Mouse (Mus musculus) intestine, postnatal 0 days (tissue): ENCODE measurements around the gene Msi2. TPM values are rescaled to one million over a fixed set of nuclear protein-coding genes. Genes with fewer than 3 reads are reported as not detected.

Experiments
- ATAC-seq: fragments of 200-750 bp; cut with Nextera tagmentation; 2 replicates; pipeline ENCODE4 v1.8.0; 2017; ENCODE audit warnings: mild to moderate bottlenecking, moderate TSS enrichment, moderate library complexity
- H3K27ac ChIP-seq: fragments of 300-500 bp; sonication (generic); 2 replicates; pipeline ENCODE4 v1.5.1; 2014; ENCODE audit warnings: mild to moderate bottlenecking, low read depth, low read length, moderate library complexity
- H3K27me3 ChIP-seq: fragments of 300-500 bp; sonication (generic); replicated peaks from 2 replicates; pipeline ENCODE4 v1.6.1; 2014; ENCODE audit warnings: low read length, mixed read lengths; ENCODE audit not compliant: control insufficient read depth, insufficient read depth
- H3K36me3 ChIP-seq: fragments of 300-500 bp; sonication (generic); 2 replicates; pipeline ENCODE4 v1.6.1; 2014; ENCODE audit warnings: mild to moderate bottlenecking, moderate library complexity; ENCODE audit not compliant: control insufficient read depth, insufficient read depth
- H3K4me1 ChIP-seq: fragments of 300-500 bp; sonication (generic); replicated peaks from 2 replicates; pipeline ENCODE4 v1.6.1; 2014; ENCODE audit warnings: antibody characterized with exemption, low read length, mixed read lengths; ENCODE audit not compliant: control insufficient read depth, insufficient read depth
- H3K4me2 ChIP-seq: fragments of 300-500 bp; sonication (generic); replicated peaks from 2 replicates; pipeline ENCODE4 v1.6.1; 2014; ENCODE audit warnings: low read depth, mild to moderate bottlenecking, moderate library complexity
- H3K4me3 ChIP-seq: fragments of 300-500 bp; sonication (generic); 2 replicates; pipeline ENCODE4 v1.5.1; 2014; ENCODE audit warnings: low read depth, low read length
- H3K9ac ChIP-seq: fragments of 300-500 bp; sonication (generic); 2 replicates; pipeline ENCODE4 v1.6.1; 2014; ENCODE audit warnings: mild to moderate bottlenecking, low read depth, low read length
- H3K9me3 ChIP-seq: fragments of 300-500 bp; sonication (generic); 2 replicates; pipeline ENCODE4 v1.6.1; 2016; ENCODE audit warnings: mixed run types; ENCODE audit not compliant: control insufficient read depth
- CTCF ChIP-seq: sonication (generic); IDR thresholded peaks from 2 replicates; pipeline ENCODE4 v1.5.1; 2016; ENCODE audit warnings: low read depth, mild to moderate bottlenecking, control low read depth, antibody characterized with exemption, moderate library complexity
- WGBS: fragments of 180-500 bp; shearing (Covaris S2); extraction: QIAGEN DNeasy Blood & Tissue Kit; methylation state at CpG from one replicate; pipeline ENCODE4 v1.1.7; 2014; 5-methylcytosine and 5-hydroxymethylcytosine counted together
- polyA plus RNA-seq: library from polyadenylated mRNA; unstranded; fragments of >200 nt; fragmentation: Nextera tagmentation; extraction: Ambion mirVana; gene quantifications from 2 replicates; pipeline ENCODE4 v1.2.1, GENCODE M21; 2015

Gene Msi2
- polyA plus RNA-seq, 1 experiment from 2014 or later, result 7.5 TPM

GRCm38 (mm10) chr11:88703220-88703619 is 15.1 kb downstream of the Msi2 start:
- Histone ChIP-seq H3K4me1 (no peaks in the 10 kb centered on the region), H3K4me3 (no peak overlapping the region), H3K9ac (no peak overlapping the region), H3K27ac (no peak overlapping the region), H3K27me3 (no peaks in the 10 kb centered on the region), H3K4me2 (no peak overlapping the region), H3K9me3 (no peaks in the 10 kb centered on the region), H3K36me3 (peaks cover 34% of the 10 kb centered on the region)
- ATAC-seq, result no peak
- 64% methylated on average over 4 of the region's 4 CpGs for WGBS
- TF ChIP-seq CTCF, result no peak

DNA sequence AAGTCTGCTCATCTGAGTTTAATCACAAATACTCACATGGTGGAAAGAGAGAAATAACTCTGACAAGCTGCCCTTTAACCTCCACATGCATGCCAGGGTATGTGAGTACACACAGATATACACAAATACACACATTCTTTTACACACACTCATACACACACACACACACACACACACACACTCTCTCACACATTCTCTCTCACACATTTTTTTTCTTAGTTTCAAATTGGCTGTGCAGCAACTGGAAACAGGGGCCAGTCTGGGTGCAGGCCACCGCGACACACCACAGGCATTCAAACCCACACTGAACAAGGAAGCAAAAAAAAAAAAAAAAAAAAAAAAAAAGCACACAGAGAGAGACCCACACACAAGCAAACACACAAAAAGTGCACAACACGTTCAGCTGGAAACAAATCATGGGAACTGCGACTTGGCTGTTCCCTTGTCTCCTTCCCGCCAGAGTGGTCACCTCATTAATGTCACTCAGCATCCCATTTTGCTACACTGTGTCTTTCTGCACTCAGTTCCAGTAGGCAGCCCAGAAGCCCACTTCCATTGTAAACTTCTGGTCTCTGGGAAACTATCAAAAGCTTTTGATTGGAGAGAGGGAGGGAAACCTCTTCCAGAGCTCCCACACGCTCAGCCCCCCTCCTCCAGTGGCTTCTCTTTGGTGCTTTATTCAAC is 16.2 kb downstream of the Msi2 start:
- Histone ChIP-seq H3K4me2 (no peak overlapping the region), H3K27ac (no peak overlapping the region), H3K9me3 (no peaks in the 10 kb centered on the region), H3K4me1 (no peaks in the 10 kb centered on the region), H3K4me3 (no peak overlapping the region), H3K27me3 (no peaks in the 10 kb centered on the region), H3K36me3 (peaks cover 30% of the 10 kb centered on the region), H3K9ac (no peak overlapping the region)
- no peak for ATAC-seq
- TF ChIP-seq CTCF, result no peak
- 68% methylated on average over 6 of the region's 6 CpGs for WGBS

DNA sequence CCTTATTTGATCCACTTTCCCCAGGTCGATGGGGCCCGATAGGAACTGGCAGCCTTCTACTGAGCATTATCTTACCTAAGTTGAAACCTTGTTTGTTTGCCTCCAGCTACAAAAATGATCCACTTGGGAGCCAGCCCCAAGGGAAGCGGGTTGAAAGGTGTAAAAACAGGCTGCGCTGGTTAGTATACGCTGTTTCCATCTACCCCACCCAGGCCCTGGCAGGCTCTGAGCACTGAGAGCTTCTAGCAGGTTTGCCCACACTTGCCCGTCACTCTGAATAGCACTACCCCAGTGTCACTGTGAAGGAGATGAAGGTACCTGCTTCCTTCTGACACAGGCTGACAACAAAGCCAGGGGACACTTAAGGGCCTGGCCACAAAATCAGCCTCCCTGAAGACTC is 17.3 kb downstream of the Msi2 start:
- Histone ChIP-seq H3K9ac (no peak overlapping the region), H3K4me1 (no peaks in the 10 kb centered on the region), H3K36me3 (peaks cover 21% of the 10 kb centered on the region)

GRCm38 (mm10) chr11:88700202-88700711 is 18.1 kb downstream of the Msi2 start:
- no peaks in the 10 kb centered on the region for H3K9me3 ChIP-seq
- no peak for TF ChIP-seq CTCF
- H3K4me3 ChIP-seq, result no peak overlapping the region
- ATAC-seq, result no peak
- H3K36me3 ChIP-seq, result peaks cover 16% of the 10 kb centered on the region; the same call in 1 of the 2 replicates
- WGBS, result 75% methylated on average over 15 of the region's 15 CpGs
- H3K4me2 ChIP-seq, result no peak overlapping the region
- H3K9ac ChIP-seq, result no peak overlapping the region
- no peak overlapping the region for H3K27ac ChIP-seq
- no peaks in the 10 kb centered on the region for H3K27me3 ChIP-seq
- no peaks in the 10 kb centered on the region for H3K4me1 ChIP-seq

More for the DNA sequence above, 17.3 kb downstream of the Msi2 start:
- Histone ChIP-seq H3K27me3 (no peaks in the 10 kb centered on the region), H3K9me3 (no peaks in the 10 kb centered on the region), H3K27ac (no peak overlapping the region), H3K4me3 (no peak overlapping the region), H3K4me2 (no peak overlapping the region)
- ATAC-seq, result no peak
- no peak for TF ChIP-seq CTCF
- whole genome bisulfite sequencing, result 82% methylated on average over 6 of the region's 6 CpGs

DNA sequence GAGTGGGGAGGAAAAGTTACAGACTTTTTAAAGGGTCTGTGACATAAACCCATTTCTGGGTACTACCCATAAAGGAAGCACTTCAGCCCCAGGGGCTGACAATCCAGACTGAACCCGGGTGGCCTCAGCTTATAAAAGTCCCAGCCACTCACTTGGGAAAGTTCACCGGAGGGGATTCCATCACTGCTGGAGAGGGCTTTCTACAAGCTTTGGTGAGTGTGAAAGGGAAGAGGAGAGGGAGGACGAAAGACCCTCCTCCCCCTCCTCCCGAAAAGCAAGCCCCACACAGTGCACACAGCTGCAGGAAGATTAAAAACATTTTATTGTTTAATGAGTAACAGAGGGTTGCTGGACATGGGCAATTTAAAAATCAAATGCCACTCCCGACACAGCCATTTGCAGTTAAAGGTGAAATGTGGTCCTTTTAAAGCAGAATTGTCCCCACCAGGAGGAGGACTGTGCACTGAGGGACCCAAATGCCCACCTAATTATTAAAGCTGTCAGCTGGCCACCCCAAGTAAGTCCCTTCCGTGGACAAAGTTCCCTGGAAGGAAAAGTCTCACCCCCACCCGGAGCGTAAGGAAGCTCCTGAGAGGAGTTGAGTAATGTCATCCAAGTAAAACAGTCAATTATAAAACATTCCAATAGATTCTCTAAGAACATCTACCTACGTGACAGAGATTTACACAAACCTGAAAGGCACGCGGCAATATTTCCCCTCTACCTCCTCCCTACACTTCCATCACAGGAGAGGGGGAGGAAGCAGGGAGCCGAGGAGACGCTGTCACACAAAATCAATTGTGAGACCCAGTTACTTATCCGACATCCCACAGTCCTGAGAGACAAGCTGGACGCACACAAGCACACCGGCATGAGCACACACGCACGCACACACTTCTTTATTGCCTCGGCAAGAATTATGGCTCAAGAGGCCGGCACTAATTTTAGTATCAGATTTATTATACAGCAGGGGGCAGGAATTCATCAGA is 24.1 kb downstream of the Msi2 start:
- H3K27ac ChIP-seq, result no peak overlapping the region
- H3K4me2 ChIP-seq, result no peak overlapping the region
- no peak overlapping the region for H3K4me3 ChIP-seq
- H3K4me1 ChIP-seq, result 0 out of 2 replicates have a peak, but pooled peaks cover 3% of the 10 kb centered on the region
- no peak for ATAC-seq
- no peak overlapping the region for H3K9ac ChIP-seq
- no peaks in the 10 kb centered on the region for H3K9me3 ChIP-seq
- WGBS, result 32% methylated on average over 20 of the region's 20 CpGs
- H3K36me3 ChIP-seq, result no peaks in the 10 kb centered on the region
- no peak for TF ChIP-seq CTCF
- no peaks in the 10 kb centered on the region for H3K27me3 ChIP-seq
